Mouse (Mus musculus): ENCODE data around the gene Pif1. TPM values are rescaled to one million over a fixed set of nuclear protein-coding genes. Genes with fewer than 3 reads are reported as not detected.
A peak's percentile ranks its signal among the peaks of the same experiment; 100 is the strongest.

The Pif1 gene
- polyA plus RNA-seq, 1 experiment = 3.9 TPM

DNA sequence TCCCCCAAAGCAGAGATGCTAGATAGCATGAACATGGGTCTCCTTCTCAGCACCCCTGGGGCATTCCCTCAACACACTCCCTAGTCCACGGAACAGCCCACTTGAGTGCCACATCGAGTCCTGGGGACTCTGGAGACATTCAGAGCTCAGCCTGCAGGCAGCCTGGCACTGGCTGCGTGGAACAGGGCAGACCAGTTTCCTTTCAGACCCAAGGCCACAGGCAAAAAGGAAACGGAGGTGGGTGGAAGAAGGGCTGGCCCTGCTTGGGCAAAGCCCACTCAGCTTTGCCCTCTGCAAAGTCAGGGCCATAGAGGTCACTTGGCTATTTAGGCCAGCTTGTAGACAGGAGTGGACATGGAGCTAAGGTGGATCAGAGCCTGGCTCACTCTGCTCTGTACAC is 39.1 kb upstream of the Pif1 start:
- Histone ChIP-seq H3K4me3 (replicated peaks) (no peak overlapping the region), H3K4me1 (peaks cover 98% of the 10 kb centered on the region), H3K9me3 (no peaks in the 10 kb centered on the region), H3K36me3 (replicated peaks; ENCODE audit: low read length) (peaks cover 64% of the 10 kb centered on the region), H3K27me3 (replicated peaks) (no peaks in the 10 kb centered on the region)
- TF ChIP-seq GATA1 (IDR thresholded peaks at IDR 0.05; ENCODE audit: borderline replicate concordance, low read length) (no peak), FLI1 (IDR thresholded peaks at IDR 0.05; ENCODE audit: low read length) (no peak)

DNA sequence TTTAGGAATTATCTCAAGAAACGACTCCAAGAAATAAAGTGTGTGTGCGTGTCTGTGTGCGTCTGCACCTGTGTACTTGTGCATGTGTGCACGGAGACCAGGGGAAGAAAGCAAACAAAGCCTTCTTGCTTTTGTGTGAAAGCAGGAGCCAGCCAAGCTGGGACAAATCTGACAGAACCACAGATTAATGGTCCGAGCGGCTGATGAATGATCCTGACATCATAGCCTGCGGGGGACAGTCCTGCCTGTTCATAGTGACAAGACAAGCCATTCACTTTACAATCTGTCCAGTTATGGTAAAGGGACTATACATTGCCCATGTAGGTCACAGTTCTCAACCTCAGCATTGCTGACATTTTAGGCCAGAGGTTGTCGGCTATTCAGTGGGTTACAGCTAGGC is 38.6 kb upstream of the Pif1 start:
- Histone ChIP-seq H3K4me3 (replicated peaks) (peak overlapping the region; percentile 18), H3K4me1 (peaks cover 98% of the 10 kb centered on the region), H3K27me3 (replicated peaks) (no peaks in the 10 kb centered on the region), H3K9me3 (no peaks in the 10 kb centered on the region), H3K36me3 (replicated peaks; ENCODE audit: low read length) (peaks cover 66% of the 10 kb centered on the region)
- TF ChIP-seq GATA1 (IDR thresholded peaks at IDR 0.05; ENCODE audit: borderline replicate concordance, low read length) = no peak
- TF ChIP-seq FLI1 (IDR thresholded peaks at IDR 0.05; ENCODE audit: low read length) = no peak

DNA sequence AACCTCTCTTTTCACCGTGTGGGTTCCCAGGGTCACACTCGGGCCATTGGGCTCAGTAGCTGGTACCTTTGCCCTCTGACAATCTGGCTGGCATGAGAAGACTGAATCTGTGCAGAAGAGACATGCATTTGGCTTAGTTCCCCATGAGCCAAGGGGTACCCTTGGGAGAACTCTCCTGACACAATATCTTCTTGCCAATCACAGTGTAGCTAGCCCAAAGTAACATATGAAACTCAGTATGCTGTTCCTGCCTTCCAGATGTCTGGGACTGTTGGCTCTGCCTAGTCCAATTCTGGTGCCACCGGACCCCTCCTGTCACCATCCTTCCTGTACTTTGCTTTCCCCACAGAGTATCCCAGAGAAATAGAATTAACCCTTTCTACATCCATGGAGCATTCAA is 37.8 kb upstream of the Pif1 start:
- no peak for TF ChIP-seq FLI1 (IDR thresholded peaks at IDR 0.05; ENCODE audit: low read length)
- H3K9me3 ChIP-seq = no peaks in the 10 kb centered on the region
- peaks cover 72% of the 10 kb centered on the region for H3K36me3 ChIP-seq (replicated peaks; ENCODE audit: low read length)
- peaks cover 99% of the 10 kb centered on the region for H3K4me1 ChIP-seq
- no peaks in the 10 kb centered on the region for H3K27me3 ChIP-seq (replicated peaks)
- H3K4me3 ChIP-seq (replicated peaks) = no peak overlapping the region

- Histone ChIP-seq H3K36me3 (replicated peaks; ENCODE audit: low read length) (peaks cover 77% of the 10 kb centered on the region), H3K4me1 (peaks cover 100% of the 10 kb centered on the region), H3K9me3 (no peaks in the 10 kb centered on the region), H3K27me3 (replicated peaks) (no peaks in the 10 kb centered on the region), H3K4me3 (replicated peaks) (peak overlapping the region; percentile 20)
- TF ChIP-seq GATA1 (IDR thresholded peaks at IDR 0.05; ENCODE audit: borderline replicate concordance, low read length) = no peak
- no peak for TF ChIP-seq FLI1 (IDR thresholded peaks at IDR 0.05; ENCODE audit: low read length)
These were observed 37.3 kb upstream of the Pif1 start for GRCm38 (mm10) chr9:65549643-65550042.

DNA sequence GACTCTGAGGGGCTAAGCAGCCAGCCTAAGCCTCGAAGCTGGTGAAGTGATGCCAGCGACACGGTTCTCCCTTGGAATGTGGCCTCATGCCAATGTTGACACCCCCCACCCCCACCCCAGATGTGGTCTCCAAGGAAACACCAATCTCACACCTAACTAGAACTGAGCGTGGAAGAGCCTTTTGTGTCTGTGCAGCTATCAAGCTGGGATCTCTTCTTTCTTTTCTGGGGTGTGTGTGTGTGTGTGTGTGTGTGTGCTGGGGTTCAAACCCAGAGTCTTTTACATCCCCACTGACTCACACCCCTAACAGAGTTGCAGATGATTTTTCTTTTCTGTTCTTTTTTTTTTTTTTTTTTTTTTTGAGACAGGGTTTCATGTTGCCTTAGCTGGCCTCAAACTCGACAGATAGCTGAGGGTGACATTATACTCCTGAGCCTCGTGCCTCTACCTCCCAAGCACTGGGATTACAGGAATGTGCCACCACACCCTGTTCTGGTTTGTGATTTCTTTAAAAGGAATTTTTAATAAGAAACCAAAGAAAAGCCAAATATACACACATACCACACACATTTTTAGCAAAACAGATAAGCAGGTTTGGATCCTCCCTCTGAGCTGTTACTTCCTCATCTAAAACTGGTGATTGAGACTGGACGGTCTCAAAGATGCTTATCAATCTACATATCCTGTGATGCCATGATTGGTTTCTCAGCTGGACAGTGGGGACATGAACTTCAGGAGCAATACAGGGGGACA is 36.7 kb upstream of the Pif1 start:
- TF ChIP-seq FLI1 (IDR thresholded peaks at IDR 0.05; ENCODE audit: low read length) (no peak), GATA1 (IDR thresholded peaks at IDR 0.05; ENCODE audit: borderline replicate concordance, low read length) (no peak)
- H3K27me3 ChIP-seq (replicated peaks) = no peaks in the 10 kb centered on the region
- peak overlapping the region; percentile 85 for H3K4me3 ChIP-seq (replicated peaks)
- no peaks in the 10 kb centered on the region for H3K9me3 ChIP-seq
- peaks cover 81% of the 10 kb centered on the region for H3K36me3 ChIP-seq (replicated peaks; ENCODE audit: low read length)
- peaks cover 100% of the 10 kb centered on the region for H3K4me1 ChIP-seq

DNA sequence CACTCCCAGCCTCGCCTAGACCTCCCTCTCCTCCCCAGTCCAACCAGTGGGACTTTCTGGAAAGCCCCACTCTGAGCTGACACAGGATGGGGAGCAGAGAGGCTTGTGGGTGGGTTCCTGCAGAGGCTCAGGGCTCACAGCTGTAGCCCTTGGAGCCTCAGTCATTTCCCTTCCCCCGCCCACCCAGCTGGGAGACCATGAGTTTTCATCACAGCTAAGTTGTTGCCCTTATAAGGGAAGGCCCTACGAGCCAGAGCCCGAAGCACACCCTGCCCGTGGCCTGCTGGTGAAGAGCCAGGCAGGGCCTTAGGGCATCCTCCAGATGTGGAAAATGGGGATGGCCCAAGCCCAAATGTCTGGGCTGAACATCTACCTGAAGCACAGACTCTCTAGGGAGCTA is 35.9 kb upstream of the Pif1 start:
- Histone ChIP-seq H3K27me3 (replicated peaks) (no peaks in the 10 kb centered on the region), H3K36me3 (replicated peaks; ENCODE audit: low read length) (peaks cover 81% of the 10 kb centered on the region), H3K4me1 (peaks cover 100% of the 10 kb centered on the region), H3K9me3 (no peaks in the 10 kb centered on the region), H3K4me3 (replicated peaks) (peak overlapping the region; percentile 85)
- TF ChIP-seq FLI1 (IDR thresholded peaks at IDR 0.05; ENCODE audit: low read length) (no peak), GATA1 (IDR thresholded peaks at IDR 0.05; ENCODE audit: borderline replicate concordance, low read length) (no peak)

- Histone ChIP-seq H3K36me3 (replicated peaks; ENCODE audit: low read length) (peaks cover 92% of the 10 kb centered on the region), H3K4me1 (peaks cover 100% of the 10 kb centered on the region), H3K9me3 (no peaks in the 10 kb centered on the region), H3K27me3 (replicated peaks) (no peaks in the 10 kb centered on the region), H3K4me3 (replicated peaks) (peak overlapping the region; percentile 56)
- 0 out of 2 replicates have a peak, but pooled peaks have one; percentile 27 for TF ChIP-seq FLI1 (IDR thresholded peaks at IDR 0.05; ENCODE audit: low read length)
- TF ChIP-seq GATA1 (IDR thresholded peaks at IDR 0.05; ENCODE audit: borderline replicate concordance, low read length) = no peak
These were observed 34.8 kb upstream of the Pif1 start for GRCm38 (mm10) chr9:65552141-65552540.

GRCm38 (mm10) chr9:65552711-65553110 is 34.2 kb upstream of the Pif1 start:
- H3K4me1 ChIP-seq = peaks cover 100% of the 10 kb centered on the region
- no peak for TF ChIP-seq GATA1 (IDR thresholded peaks at IDR 0.05; ENCODE audit: borderline replicate concordance, low read length)
- TF ChIP-seq FLI1 (IDR thresholded peaks at IDR 0.05; ENCODE audit: low read length) = no peak
- H3K9me3 ChIP-seq = no peaks in the 10 kb centered on the region
- H3K36me3 ChIP-seq (replicated peaks; ENCODE audit: low read length) = peaks cover 93% of the 10 kb centered on the region
- peak overlapping the region; percentile 11 for H3K4me3 ChIP-seq (replicated peaks)
- no peaks in the 10 kb centered on the region for H3K27me3 ChIP-seq (replicated peaks)

GRCm38 (mm10) chr9:65555001-65555405 is 32.0 kb upstream of the Pif1 start:
- H3K27me3 ChIP-seq (replicated peaks) = no peaks in the 10 kb centered on the region
- no peak for TF ChIP-seq GATA1 (IDR thresholded peaks at IDR 0.05; ENCODE audit: borderline replicate concordance, low read length)
- TF ChIP-seq FLI1 (IDR thresholded peaks at IDR 0.05; ENCODE audit: low read length) = no peak
- H3K9me3 ChIP-seq = no peaks in the 10 kb centered on the region
- peaks cover 94% of the 10 kb centered on the region for H3K36me3 ChIP-seq (replicated peaks; ENCODE audit: low read length)
- H3K4me3 ChIP-seq (replicated peaks) = peak overlapping the region; percentile 77
- peaks cover 100% of the 10 kb centered on the region for H3K4me1 ChIP-seq

GRCm38 (mm10) chr9:65555621-65556020 is 31.3 kb upstream of the Pif1 start:
- Histone ChIP-seq H3K4me3 (replicated peaks) (no peak overlapping the region), H3K9me3 (no peaks in the 10 kb centered on the region), H3K4me1 (peaks cover 100% of the 10 kb centered on the region), H3K36me3 (replicated peaks; ENCODE audit: low read length) (peaks cover 99% of the 10 kb centered on the region), H3K27me3 (replicated peaks) (no peaks in the 10 kb centered on the region)
- TF ChIP-seq FLI1 (IDR thresholded peaks at IDR 0.05; ENCODE audit: low read length) = no peak
- TF ChIP-seq GATA1 (IDR thresholded peaks at IDR 0.05; ENCODE audit: borderline replicate concordance, low read length) = no peak

Measured in megakaryocyte, embryonic 14.5 days (primary cell).